Mouse (Mus musculus) myocyte (in vitro differentiated cells): ENCODE measurements around the gene Lrmda. TPM values are rescaled to one million over a fixed set of nuclear protein-coding genes. Genes with fewer than 3 reads are reported as not detected.
A peak's percentile ranks its signal among the peaks of the same experiment; 100 is the strongest.

Experiments
- H3K27me3 ChIP-seq: one replicate; pipeline ENCODE4 v1.6.1; 2011; ENCODE audit not compliant: control insufficient read depth, insufficient read depth, insufficient read length
- H3K36me3 ChIP-seq: one replicate; pipeline ENCODE4 v1.6.1; 2011; ENCODE audit not compliant: control insufficient read depth, insufficient read depth
- H3K4me2 ChIP-seq: one replicate; pipeline ENCODE4 v1.6.1; 2011; ENCODE audit warnings: low read depth, control low read depth
- H3K4me3 ChIP-seq: one replicate; pipeline ENCODE4 v1.5.1; 2011; ENCODE audit warnings: mild to moderate bottlenecking, control low read depth, moderate library complexity
- H3K79me2 ChIP-seq: one replicate; pipeline ENCODE4 v1.6.1; 2011; ENCODE audit not compliant: control insufficient read depth, insufficient read depth
- H3ac ChIP-seq: one replicate; pipeline ENCODE4 v1.6.1; 2011; ENCODE audit not compliant: control insufficient read depth, insufficient read length
- CEBPB ChIP-seq: IDR thresholded peaks from 2 replicates; pipeline ENCODE4 v1.6.1; 2011; ENCODE audit warnings: mild to moderate bottlenecking, moderate library complexity; ENCODE audit not compliant: poor library complexity, insufficient read depth, severe bottlenecking
- E2F4 ChIP-seq: IDR thresholded peaks from one replicate; pipeline ENCODE4 v1.6.1; 2011; ENCODE audit warnings: mild to moderate bottlenecking, control low read depth, moderate library complexity; ENCODE audit not compliant: insufficient read depth
- MAX ChIP-seq: IDR thresholded peaks from one replicate; pipeline ENCODE4 v1.6.1; 2011; ENCODE audit warnings: low read depth, mild to moderate bottlenecking, control low read depth
- MYOD1 ChIP-seq, 3 experiments: IDR thresholded peaks; one replicate each; pipeline ENCODE4 v1.6.1; 2011; ENCODE audit warnings: control low read depth in 2 of 3, low read depth in 2 of 3, mild to moderate bottlenecking in 2 of 3, moderate library complexity in 1 of 3; ENCODE audit not compliant: insufficient read length in 2 of 3, control insufficient read depth in 1 of 3
- MYOG ChIP-seq, 3 experiments: IDR thresholded peaks; one replicate each; pipeline ENCODE4 v1.6.1; 2011; ENCODE audit warnings: control low read depth in 2 of 3, low read depth in 2 of 3, mild to moderate bottlenecking in 2 of 3; ENCODE audit not compliant: insufficient read length in 2 of 3, control insufficient read depth in 1 of 3, insufficient read depth in 1 of 3
- POLR2A ChIP-seq: IDR thresholded peaks from one replicate; pipeline ENCODE4 v1.6.1; 2011; ENCODE audit warnings: low read depth, mild to moderate bottlenecking, control low read depth, moderate library complexity; ENCODE audit not compliant: insufficient read length
- POLR2AphosphoS2 ChIP-seq: IDR thresholded peaks from one replicate; pipeline ENCODE4 v1.6.1; 2011; ENCODE audit warnings: low read depth, control low read depth; ENCODE audit not compliant: insufficient read length
- REST ChIP-seq: IDR thresholded peaks from one replicate; pipeline ENCODE4 v1.6.1; 2011; ENCODE audit warnings: mild to moderate bottlenecking, control low read depth, moderate library complexity; ENCODE audit not compliant: insufficient read depth, insufficient read length
- SRF ChIP-seq: IDR thresholded peaks from one replicate; pipeline ENCODE4 v1.6.1; 2011; ENCODE audit warnings: low read depth; ENCODE audit not compliant: control insufficient read depth, insufficient read length
- TCF12 ChIP-seq: IDR thresholded peaks from one replicate; pipeline ENCODE4 v1.6.1; 2011; ENCODE audit warnings: mild to moderate bottlenecking, control low read depth; ENCODE audit not compliant: poor library complexity, insufficient read depth, severe bottlenecking
- TCF3 ChIP-seq: IDR thresholded peaks from one replicate; pipeline ENCODE4 v1.6.1; 2011; ENCODE audit warnings: low read depth, control low read depth; ENCODE audit not compliant: insufficient read length
- USF1 ChIP-seq: IDR thresholded peaks from one replicate; pipeline ENCODE4 v1.6.1; 2011; ENCODE audit warnings: low read depth, mild to moderate bottlenecking, control low read depth, moderate library complexity
- polyA plus RNA-seq: library from polyadenylated mRNA; unstranded; fragments of >200 nt; fragmentation: generic; extraction: Trizol; gene quantifications from one replicate; pipeline ENCODE4 v1.2.1, GENCODE M21; 2012; ENCODE audit warnings: missing spikeins

Lrmda gene
- polyA plus RNA-seq, 1 experiment: 1.9 TPM

DNA sequence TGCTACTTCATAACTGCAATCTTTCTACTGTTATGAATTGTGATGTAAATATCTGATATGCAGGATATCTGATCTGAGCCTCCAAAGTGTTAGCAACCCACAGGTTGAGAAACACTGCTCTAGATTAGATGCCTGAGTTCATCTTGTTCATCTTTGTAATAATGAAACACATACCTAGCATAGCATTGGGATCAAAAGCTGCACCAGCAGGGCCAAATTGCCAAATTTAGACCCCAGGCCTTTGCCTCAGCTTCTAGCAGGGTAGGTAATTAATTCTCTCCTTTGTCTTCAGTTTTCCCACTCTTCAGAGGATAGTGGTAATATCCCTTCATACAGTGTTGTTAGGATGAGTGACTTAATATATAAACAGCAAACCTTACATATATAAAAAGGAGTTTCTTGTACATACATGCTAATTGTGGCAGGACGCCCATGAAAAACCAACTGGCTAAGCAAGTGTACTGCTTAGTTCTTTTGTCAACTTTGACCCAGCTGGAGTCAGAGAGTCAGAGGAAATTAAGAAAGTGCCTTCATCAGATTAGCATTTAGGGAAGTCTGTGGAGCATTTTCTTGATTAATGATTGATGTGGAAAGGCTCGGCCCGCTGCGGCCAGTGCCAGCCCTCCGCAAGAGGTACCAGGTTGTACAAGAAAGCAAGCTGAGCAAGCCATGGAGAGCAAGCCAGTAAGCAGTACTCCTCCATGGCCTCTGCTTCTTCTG is 315.7 kb downstream of the Lrmda start:
- Histone ChIP-seq H3K4me2 (no peak overlapping the region), H3K4me3 (no peak overlapping the region), H3K79me2 (no peaks in the 10 kb centered on the region), H3K36me3 (no peaks in the 10 kb centered on the region), H3K27me3 (no peaks in the 10 kb centered on the region), H3ac (no peak overlapping the region)
- TF ChIP-seq REST (no peak), TCF12 (no peak), MYOD1 (IDR thresholded peaks at IDR 0.05; ENCODE audit: control insufficient read depth in 1 of 3, insufficient read length in 2 of 3, low read depth in 2 of 3) (no peak), POLR2AphosphoS2 (no peak), MYOG (IDR thresholded peaks at IDR 0.05; ENCODE audit: control insufficient read depth in 1 of 3, insufficient read depth in 1 of 3, insufficient read length in 2 of 3, low read depth in 2 of 3) (no peak), MAX (no peak), POLR2A (no peak), E2F4 (no peak), SRF (no peak), TCF3 (no peak), USF1 (no peak), CEBPB (no peak)

GRCm38 (mm10) chr14:22339176-22339575 is 319.7 kb downstream of the Lrmda start:
- Histone ChIP-seq H3K36me3 (no peaks in the 10 kb centered on the region), H3K79me2 (no peaks in the 10 kb centered on the region), H3K27me3 (no peaks in the 10 kb centered on the region), H3K4me3 (no peak overlapping the region), H3K4me2 (no peak overlapping the region), H3ac (no peak overlapping the region)
- TF ChIP-seq POLR2AphosphoS2 (no peak), CEBPB (no peak), MAX (no peak), TCF12 (no peak), E2F4 (no peak), TCF3 (no peak), POLR2A (no peak), SRF (no peak), MYOD1 (IDR thresholded peaks at IDR 0.05; ENCODE audit: control insufficient read depth in 1 of 3, insufficient read length in 2 of 3, low read depth in 2 of 3) (no peak)

GRCm38 (mm10) chr14:22343357-22343756 is 323.8 kb downstream of the Lrmda start:
- TF ChIP-seq REST: no peak
- peak in 2 of 3 experiments; percentile 81 to 86 for TF ChIP-seq MYOD1 (IDR thresholded peaks at IDR 0.05; ENCODE audit: control insufficient read depth in 1 of 3, insufficient read length in 2 of 3, low read depth in 2 of 3)
- Histone ChIP-seq H3ac (no peak overlapping the region), H3K79me2 (no peaks in the 10 kb centered on the region), H3K4me2 (no peak overlapping the region), H3K27me3 (no peaks in the 10 kb centered on the region), H3K4me3 (no peak overlapping the region), H3K36me3 (no peaks in the 10 kb centered on the region)

DNA sequence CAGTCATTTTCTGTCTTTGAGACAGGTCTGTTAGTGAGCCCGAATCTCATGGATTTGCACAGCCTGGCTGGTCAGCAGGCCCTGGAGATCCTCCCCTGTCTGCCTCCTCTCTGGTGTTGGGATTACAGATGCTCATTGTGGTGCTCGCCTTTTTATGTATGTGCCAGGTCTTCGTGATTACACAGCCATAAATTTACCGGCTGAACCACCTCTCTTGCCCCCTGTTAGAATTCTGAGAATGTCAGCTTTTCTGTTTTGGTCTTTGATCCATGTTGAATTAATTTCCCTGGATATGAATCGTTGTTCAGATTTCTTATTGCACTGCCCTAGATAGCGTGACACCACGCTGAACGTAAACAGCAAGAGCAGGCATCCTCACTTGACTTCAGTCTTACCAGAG is 325.7 kb downstream of the Lrmda start:
- H3ac ChIP-seq: no peak overlapping the region
- H3K27me3 ChIP-seq: no peaks in the 10 kb centered on the region
- H3K4me3 ChIP-seq: no peak overlapping the region
- no peak overlapping the region for H3K4me2 ChIP-seq
- TF ChIP-seq MAX (no peak), E2F4 (no peak), CEBPB (no peak), TCF12 (no peak), REST (no peak), MYOD1 (IDR thresholded peaks at IDR 0.05; ENCODE audit: control insufficient read depth in 1 of 3, insufficient read length in 2 of 3, low read depth in 2 of 3) (no peak), SRF (no peak), POLR2A (no peak), POLR2AphosphoS2 (no peak), USF1 (no peak), TCF3 (no peak), MYOG (IDR thresholded peaks at IDR 0.05; ENCODE audit: control insufficient read depth in 1 of 3, insufficient read depth in 1 of 3, insufficient read length in 2 of 3, low read depth in 2 of 3) (no peak)
- no peaks in the 10 kb centered on the region for H3K79me2 ChIP-seq
- H3K36me3 ChIP-seq: no peaks in the 10 kb centered on the region

DNA sequence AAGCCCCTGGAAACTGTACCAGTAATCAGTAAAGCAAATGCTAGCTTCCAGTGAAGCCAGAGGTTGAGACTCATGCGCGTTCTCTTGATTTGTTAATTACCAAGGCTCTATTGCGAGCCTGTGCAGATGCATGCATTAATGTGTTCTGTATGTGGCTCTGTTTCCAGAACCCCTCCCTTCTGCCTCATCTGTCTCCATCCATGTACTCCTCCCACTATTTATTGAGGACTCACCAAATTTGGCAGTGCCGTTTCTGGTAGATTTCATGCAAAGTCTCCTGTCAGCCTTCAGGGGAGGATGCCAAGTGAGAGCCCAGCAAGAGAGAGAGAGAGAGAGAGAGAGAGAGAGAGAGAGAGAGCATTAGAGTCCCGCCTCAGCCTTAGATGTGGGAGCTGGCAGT is 334.1 kb downstream of the Lrmda start:
- Histone ChIP-seq H3K36me3 (no peaks in the 10 kb centered on the region), H3K27me3 (no peaks in the 10 kb centered on the region), H3K4me2 (no peak overlapping the region), H3K79me2 (no peaks in the 10 kb centered on the region), H3K4me3 (no peak overlapping the region), H3ac (no peak overlapping the region)
- TF ChIP-seq MAX (no peak), USF1 (no peak), TCF3 (no peak), E2F4 (no peak), MYOG (IDR thresholded peaks at IDR 0.05; ENCODE audit: control insufficient read depth in 1 of 3, insufficient read depth in 1 of 3, insufficient read length in 2 of 3, low read depth in 2 of 3) (no peak), MYOD1 (IDR thresholded peaks at IDR 0.05; ENCODE audit: control insufficient read depth in 1 of 3, insufficient read length in 2 of 3, low read depth in 2 of 3) (no peak), CEBPB (no peak), TCF12 (no peak), SRF (no peak), POLR2AphosphoS2 (no peak), REST (no peak), POLR2A (no peak)
